Mouse (Mus musculus) kidney, adult 2 months (tissue): Measurements from ENCODE around the gene Msh4.

ENCODE experiments used
- CTCF ChIP-seq: fragments of 200-500 bp; conservative IDR thresholded peaks from 2 replicates; pipeline ENCODE4 v1.5.1; 2011; ENCODE audit warnings: low read depth, mild to moderate bottlenecking, control low read depth, low read length, moderate library complexity, mixed read lengths; ENCODE audit not compliant: insufficient read depth, insufficient read length
- POLR2A ChIP-seq: fragments of 200-500 bp; IDR thresholded peaks from one replicate; pipeline ENCODE4 v1.6.1; 2011; ENCODE audit warnings: low read depth, low read length, control low read depth

GRCm38 (mm10) chr3:153867149-153868136 is 38.5 kb downstream of the Msh4 start:
- TF ChIP-seq POLR2A (no peak), CTCF (no peak)
